Mouse (Mus musculus): ENCODE measurements around the gene F830045P16Rik.

DNA sequence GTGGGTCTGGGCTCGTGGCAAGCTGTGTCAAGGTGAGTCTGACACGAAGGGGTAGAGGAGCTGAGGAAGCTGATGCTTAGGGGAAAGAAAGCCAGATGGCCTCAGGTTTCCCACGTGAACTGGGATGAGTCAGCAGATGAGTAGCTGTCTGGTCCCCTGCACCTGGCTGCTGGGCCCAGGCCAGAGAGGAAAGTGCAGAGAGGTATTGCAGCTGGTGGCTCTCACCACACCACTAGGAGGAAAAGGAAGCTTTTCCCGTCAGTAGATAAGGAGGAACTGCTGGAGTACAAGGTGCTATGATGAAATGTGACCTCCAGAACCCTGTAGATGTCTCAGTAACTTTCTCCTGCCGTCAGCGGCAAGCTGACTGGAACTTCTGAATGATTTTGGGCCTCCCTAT lies 122.9 kb downstream of the F830045P16Rik start:
- TF ChIP-seq CHD2 (IDR thresholded peaks at IDR 0.05; ENCODE audit: low read depth, low read length) (no peak), ZC3H11A (IDR thresholded peaks at IDR 0.05; ENCODE audit: borderline replicate concordance, low read depth, low read length) (no peak), ZNF384 (IDR thresholded peaks at IDR 0.05; ENCODE audit: low read depth, low read length) (no peak), HCFC1 (IDR thresholded peaks at IDR 0.05; ENCODE audit: borderline replicate concordance, insufficient read depth, low read length) (no peak), MAFK (IDR thresholded peaks at IDR 0.05; ENCODE audit: insufficient read depth, low read depth, low read length) (peak; percentile 72)
